Mouse (Mus musculus) common myeloid progenitor, adult 5-6 weeks (primary cell): ENCODE data around the gene Gjb5. TPM values are rescaled to one million over a fixed set of nuclear protein-coding genes. Genes with fewer than 3 reads are reported as not detected.

Source experiments
- ATAC-seq: replicated peaks from 2 replicates; pipeline ENCODE4 v1.8.0; 2016; ENCODE audit warnings: low read depth, mild to moderate bottlenecking, moderate TSS enrichment, inconsistent platforms; ENCODE audit not compliant: poor library complexity, severe bottlenecking
- total RNA-seq: library from RNA; stranded (forward); fragments of 200-1000, 187-1606 nt; gene quantifications from 2 replicates; pipeline ENCODE4 v1.2.3, GENCODE M21; 2017

Gjb5 gene
- not detected in 2 replicates for total RNA-seq

- ATAC-seq, result no peak
Measured at GRCm38 (mm10) chr4:127358018-127358417, at the start of gene Gjb5. Gjb5 (minus strand) TSS chr4:127358181.

DNA sequence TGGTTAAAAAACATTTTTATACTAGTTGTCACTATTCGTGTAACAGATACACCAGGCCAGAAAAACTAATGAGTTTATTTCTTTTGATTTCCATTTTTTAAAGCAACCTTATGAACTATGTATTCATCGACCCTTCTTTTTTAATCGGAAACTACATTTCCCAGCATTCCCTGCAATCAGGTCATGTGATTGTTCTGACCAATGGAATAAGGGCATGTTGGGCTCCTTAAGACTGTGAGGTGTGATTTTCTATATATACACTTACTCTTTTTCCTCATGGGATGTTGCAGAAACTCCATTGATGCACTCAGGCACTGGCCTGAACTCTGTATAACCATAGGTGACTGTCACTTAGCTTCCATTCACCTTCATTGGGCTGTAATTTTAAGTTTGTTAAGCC lies 44.6 kb upstream of the Gjb5 start:
- no peak for ATAC-seq

GRCm38 (mm10) chr4:127402166-127402565 lies 44.2 kb upstream of the Gjb5 start:
- ATAC-seq, result no peak

- no peak for ATAC-seq
Measured at GRCm38 (mm10) chr4:127400165-127401145, 42.5 kb upstream of the Gjb5 start.

- ATAC-seq, result no peak
Measured at GRCm38 (mm10) chr4:127395591-127395990, 37.6 kb upstream of the Gjb5 start.

DNA sequence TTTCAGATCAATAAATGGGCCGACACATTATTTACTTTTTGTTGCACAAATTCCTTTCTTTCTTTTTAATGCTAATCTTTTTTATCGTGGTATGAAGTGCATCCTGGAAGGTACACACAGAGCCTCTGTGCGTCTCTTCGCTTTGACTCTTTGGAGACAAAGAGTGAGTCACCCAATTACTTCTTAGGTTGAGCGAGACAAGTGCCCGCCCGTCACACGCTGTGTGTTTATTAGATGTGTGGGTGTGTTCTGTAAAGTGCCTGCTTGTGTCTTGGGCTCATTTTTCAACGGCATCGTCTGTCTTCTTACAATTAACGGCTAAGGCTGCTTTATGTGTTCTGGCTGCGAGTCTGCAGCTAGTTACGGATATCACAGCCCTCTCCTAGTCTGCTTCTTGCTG lies 31.7 kb upstream of the Gjb5 start:
- no peak for ATAC-seq

DNA sequence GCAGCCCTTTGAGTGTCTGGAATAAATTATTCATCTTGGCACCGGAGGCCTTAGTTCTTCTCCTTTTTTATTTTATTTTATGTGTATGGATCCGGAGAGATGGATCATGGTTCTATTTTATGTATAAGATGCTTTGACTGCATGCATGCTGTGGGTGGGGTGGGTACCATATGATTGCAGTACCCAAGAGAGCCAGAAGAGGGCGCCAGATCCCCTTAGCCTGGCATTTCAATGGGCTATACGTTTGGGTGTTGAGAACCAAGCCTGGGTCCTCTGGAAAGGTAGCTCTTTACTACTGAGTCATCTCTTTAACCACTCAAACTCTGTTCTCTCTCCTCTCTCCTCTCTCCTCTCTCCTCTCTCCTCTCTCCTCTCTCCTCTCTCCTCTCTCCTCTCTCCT lies 19.4 kb upstream of the Gjb5 start:
- ATAC-seq, result 0 out of 2 replicates have a peak, but pooled peaks have one; percentile 52

GRCm38 (mm10) chr4:127375541-127376177 lies 17.7 kb upstream of the Gjb5 start:
- no peak for ATAC-seq

- ATAC-seq, result no peak
Measured at GRCm38 (mm10) chr4:127374645-127375044, 16.7 kb upstream of the Gjb5 start.

DNA sequence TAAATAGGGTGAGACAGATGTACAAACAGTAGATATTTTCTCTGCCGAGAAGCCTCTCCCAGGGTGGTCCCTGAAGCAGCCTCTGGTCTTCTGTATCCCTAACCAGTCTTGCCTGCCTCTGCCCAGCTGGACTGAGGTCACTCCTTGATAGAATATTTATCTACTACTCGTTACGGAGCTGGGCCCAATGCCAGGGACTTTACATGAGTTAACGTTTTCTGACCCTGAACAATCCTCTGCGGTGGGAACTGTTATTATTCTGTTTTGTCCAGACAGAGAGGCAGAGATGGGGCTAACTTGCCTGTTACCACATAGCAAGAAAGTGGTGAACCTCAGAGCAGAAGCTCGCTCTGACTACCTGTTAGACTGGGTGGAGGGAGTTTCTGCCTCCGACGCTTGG lies 15.5 kb upstream of the Gjb5 start:
- ATAC-seq, result no peak

GRCm38 (mm10) chr4:127371546-127371945 lies 13.6 kb upstream of the Gjb5 start:
- ATAC-seq, result no peak

- ATAC-seq, result no peak
Measured at GRCm38 (mm10) chr4:127370447-127370846, 12.5 kb upstream of the Gjb5 start.

GRCm38 (mm10) chr4:127368379-127368973 lies 10.5 kb upstream of the Gjb5 start:
- peak; percentile 89 for ATAC-seq

GRCm38 (mm10) chr4:127365834-127366233 lies 7.9 kb upstream of the Gjb5 start:
- ATAC-seq, result no peak

GRCm38 (mm10) chr4:127365433-127365832 lies 7.5 kb upstream of the Gjb5 start:
- no peak for ATAC-seq

- ATAC-seq, result no peak
Measured at GRCm38 (mm10) chr4:127364431-127364830, 6.5 kb upstream of the Gjb5 start.

- 0 out of 2 replicates have a peak, but pooled peaks have one; percentile 24 for ATAC-seq
Measured at GRCm38 (mm10) chr4:127363331-127363730, 5.3 kb upstream of the Gjb5 start.

- ATAC-seq, result peak; percentile 86
Measured at GRCm38 (mm10) chr4:127362520-127362919, 4.5 kb upstream of the Gjb5 start.

DNA sequence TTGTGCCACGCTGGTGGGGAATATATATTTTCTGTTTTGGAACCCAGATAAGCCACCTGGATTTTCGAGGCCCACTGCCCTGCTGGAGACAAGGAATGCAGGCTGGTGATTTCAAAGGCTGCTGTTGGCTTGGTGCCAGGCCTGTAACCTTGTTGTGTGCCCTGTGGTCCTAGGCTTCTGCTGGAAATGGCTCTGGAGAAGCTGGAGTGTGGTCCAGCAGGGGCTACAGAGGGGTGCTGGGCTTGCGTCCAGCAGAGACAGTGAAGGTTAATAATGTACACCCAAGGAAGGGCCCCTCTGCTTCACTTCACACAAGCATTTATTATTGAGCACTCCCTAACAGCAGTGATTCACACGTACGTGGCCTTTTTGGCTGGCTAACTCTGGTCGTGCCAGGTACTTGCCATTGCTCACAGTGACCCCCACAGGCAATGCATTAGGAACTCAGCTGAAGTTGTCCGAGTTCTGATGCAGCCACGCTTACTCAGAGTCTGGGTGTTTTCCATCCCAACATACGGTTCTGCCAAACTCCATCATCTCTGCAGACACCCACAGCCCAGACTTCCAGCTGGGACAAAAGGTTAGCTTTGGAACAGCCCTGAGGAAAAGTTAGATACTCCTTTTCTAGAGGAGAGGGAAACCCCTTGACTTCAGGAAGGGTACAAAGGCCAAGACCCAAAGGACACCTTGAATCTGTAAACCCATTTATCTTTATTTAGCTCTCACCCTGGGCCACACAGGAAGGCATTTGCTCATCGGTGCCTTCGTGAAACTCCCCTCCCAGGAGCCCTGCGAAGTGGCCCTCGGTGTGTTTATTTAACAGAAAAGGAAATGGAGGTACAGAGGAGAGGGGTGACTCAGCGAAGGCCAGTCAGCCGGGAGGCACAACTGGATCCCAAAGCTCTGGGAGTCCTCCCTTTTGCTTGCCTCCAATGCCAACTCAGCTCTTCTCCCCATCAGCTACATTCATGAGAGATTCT lies 3.2 kb downstream of the Gjb5 start:
- no peak for ATAC-seq
